Mouse (Mus musculus) naive thymus-derived CD4-positive, alpha-beta T cell, adult 2 months (primary cell): ENCODE measurements around the gene Ikzf4.

ENCODE experiments used
- DNase-seq: peaks from one replicate; pipeline ENCODE4 v3.0.0-alpha.2; 2011; ENCODE audit warnings: low read depth

The Ikzf4 gene

GRCm38 (mm10) chr10:128612433-128613153 lies 33.2 kb downstream of the Ikzf4 start:
- DNase-seq: peak; percentile 91

GRCm38 (mm10) chr10:128606483-128606882 lies 39.3 kb downstream of the Ikzf4 start:
- DNase-seq: no peak

GRCm38 (mm10) chr10:128602470-128603128 lies 43.2 kb downstream of the Ikzf4 start:
- no peak for DNase-seq

- DNase-seq: no peak
Observed at GRCm38 (mm10) chr10:128601499-128601898, 44.3 kb downstream of the Ikzf4 start.

- no peak for DNase-seq
Observed at GRCm38 (mm10) chr10:128598476-128598875, 47.3 kb downstream of the Ikzf4 start.

GRCm38 (mm10) chr10:128592797-128593196 lies 53.0 kb downstream of the Ikzf4 start:
- DNase-seq: no peak

GRCm38 (mm10) chr10:128591436-128591835 lies 54.4 kb downstream of the Ikzf4 start:
- no peak for DNase-seq

- DNase-seq: peak; percentile 55
Observed at GRCm38 (mm10) chr10:128590193-128590690, 55.5 kb downstream of the Ikzf4 start.

GRCm38 (mm10) chr10:128589464-128590192 lies 56.2 kb downstream of the Ikzf4 start, which contains the start of gene Erbb3:
Gene Erbb3, minus strand, starts transcription at chr10:128589652.
- peak; percentile 59 for DNase-seq

GRCm38 (mm10) chr10:128588775-128589463 lies 56.9 kb downstream of the Ikzf4 start:
- DNase-seq: no peak

GRCm38 (mm10) chr10:128588136-128588535 lies 57.7 kb downstream of the Ikzf4 start:
- DNase-seq: no peak

GRCm38 (mm10) chr10:128587697-128588096 lies 58.1 kb downstream of the Ikzf4 start:
- no peak for DNase-seq

GRCm38 (mm10) chr10:128587120-128587519 lies 58.7 kb downstream of the Ikzf4 start:
- DNase-seq: no peak

- no peak for DNase-seq
Observed at GRCm38 (mm10) chr10:128586546-128586945, 59.2 kb downstream of the Ikzf4 start.

GRCm38 (mm10) chr10:128584386-128584785 lies 61.4 kb downstream of the Ikzf4 start:
- no peak for DNase-seq

- no peak for DNase-seq
Observed at GRCm38 (mm10) chr10:128583644-128584043, 62.1 kb downstream of the Ikzf4 start.
